Mouse (Mus musculus) thymus, adult 2 months (tissue): Measurements from ENCODE around the gene Endog.

Experiments used
- CTCF ChIP-seq: fragments of 200-500 bp; IDR thresholded peaks from 2 replicates; pipeline ENCODE4 v1.5.1; 2012; ENCODE audit warnings: mild to moderate bottlenecking, control low read depth, low read length, moderate library complexity, borderline replicate concordance; ENCODE audit not compliant: control insufficient read depth, poor library complexity, insufficient read depth; ENCODE audit errors: extremely low read depth
- POLR2A ChIP-seq: fragments of 200-500 bp; IDR thresholded peaks from 2 replicates; pipeline ENCODE4 v1.6.1; 2012; ENCODE audit warnings: mild to moderate bottlenecking, low read length, control low read depth, moderate library complexity; ENCODE audit not compliant: control insufficient read depth, poor library complexity, insufficient read depth; ENCODE audit errors: extremely low read depth

- TF ChIP-seq CTCF (no peak), POLR2A (peak; percentile 76)
Observed at GRCm38 (mm10) chr2:30124472-30125274, 46.6 kb upstream of the Endog start, which contains the start of gene Zer1.
